Mouse (Mus musculus): ENCODE data around the gene Traf3. TPM values are rescaled to one million over a fixed set of nuclear protein-coding genes. Genes with fewer than 3 reads are reported as not detected.

Gene Traf3
- polyA plus RNA-seq, 1 experiment from 2014 or later: 5.6 TPM

- Histone ChIP-seq H3K27me3 (replicated peaks) (no peaks in the 10 kb centered on the region), H3K27ac (no peak overlapping the region), H3K9me3 (replicated peaks) (no peaks in the 10 kb centered on the region), H3K36me3 (peaks cover 35% of the 10 kb centered on the region), H3K4me1 (peaks cover 10% of the 10 kb centered on the region), H3K4me3 (no peak overlapping the region), H3K4me2 (no peak overlapping the region), H3K9ac (no peak overlapping the region)
- ATAC-seq: no peak
- WGBS (ENCODE audit: insufficient replicate concordance): 86% methylated on average over 6 of the region's 6 CpGs
Measured at GRCm38 (mm10) chr12:111241916-111242315, 75.7 kb downstream of the Traf3 start.

GRCm38 (mm10) chr12:111242346-111242745 is 76.2 kb downstream of the Traf3 start:
- no peak overlapping the region for H3K9ac ChIP-seq
- peaks cover 15% of the 10 kb centered on the region for H3K4me1 ChIP-seq
- ATAC-seq: no peak
- no peak overlapping the region for H3K4me2 ChIP-seq
- H3K9me3 ChIP-seq (replicated peaks): no peaks in the 10 kb centered on the region
- WGBS (ENCODE audit: insufficient replicate concordance): 82% methylated on average over 5 of the region's 5 CpGs
- H3K27ac ChIP-seq: no peak overlapping the region
- H3K4me3 ChIP-seq: no peak overlapping the region
- H3K27me3 ChIP-seq (replicated peaks): no peaks in the 10 kb centered on the region
- peaks cover 38% of the 10 kb centered on the region for H3K36me3 ChIP-seq

- H3K27me3 ChIP-seq (replicated peaks): no peaks in the 10 kb centered on the region
- H3K36me3 ChIP-seq: peaks cover 30% of the 10 kb centered on the region
- H3K27ac ChIP-seq: no peak overlapping the region
- H3K4me1 ChIP-seq: peaks cover 21% of the 10 kb centered on the region
- no peak overlapping the region for H3K4me2 ChIP-seq
- no peak overlapping the region for H3K4me3 ChIP-seq
- ATAC-seq: no peak
- WGBS (ENCODE audit: insufficient replicate concordance): 83% methylated on average over 12 of the region's 12 CpGs
- H3K9ac ChIP-seq: no peak overlapping the region
- no peaks in the 10 kb centered on the region for H3K9me3 ChIP-seq (replicated peaks)
Measured at GRCm38 (mm10) chr12:111243733-111244132, 77.6 kb downstream of the Traf3 start.

- H3K4me2 ChIP-seq: no peak overlapping the region
- 84% methylated on average over 6 of the region's 6 CpGs for WGBS (ENCODE audit: insufficient replicate concordance)
- no peak overlapping the region for H3K9ac ChIP-seq
- no peaks in the 10 kb centered on the region for H3K9me3 ChIP-seq (replicated peaks)
- H3K27ac ChIP-seq: no peak overlapping the region
- H3K4me1 ChIP-seq: peaks cover 21% of the 10 kb centered on the region
- H3K4me3 ChIP-seq: no peak overlapping the region
- no peaks in the 10 kb centered on the region for H3K27me3 ChIP-seq (replicated peaks)
- H3K36me3 ChIP-seq: peaks cover 26% of the 10 kb centered on the region
- no peak for ATAC-seq
Measured at GRCm38 (mm10) chr12:111245070-111245469, 78.9 kb downstream of the Traf3 start.

- H3K27ac ChIP-seq: no peak overlapping the region
- H3K27me3 ChIP-seq (replicated peaks): no peaks in the 10 kb centered on the region
- peak overlapping the region; percentile 42 for H3K4me2 ChIP-seq
- H3K36me3 ChIP-seq: peaks cover 33% of the 10 kb centered on the region
- 40% methylated on average over 9 of the region's 9 CpGs for WGBS (ENCODE audit: insufficient replicate concordance)
- H3K9me3 ChIP-seq (replicated peaks): no peaks in the 10 kb centered on the region
- peaks cover 21% of the 10 kb centered on the region for H3K4me1 ChIP-seq
- no peak overlapping the region for H3K4me3 ChIP-seq
- peak; percentile 88 for ATAC-seq
- no peak overlapping the region for H3K9ac ChIP-seq
Measured at GRCm38 (mm10) chr12:111246808-111247464, 80.8 kb downstream of the Traf3 start.

GRCm38 (mm10) chr12:111249095-111249494 is 82.9 kb downstream of the Traf3 start:
- no peaks in the 10 kb centered on the region for H3K9me3 ChIP-seq (replicated peaks)
- 55% methylated on average over 3 of the region's 3 CpGs for WGBS (ENCODE audit: insufficient replicate concordance)
- H3K27ac ChIP-seq: no peak overlapping the region
- H3K36me3 ChIP-seq: peaks cover 26% of the 10 kb centered on the region
- H3K4me3 ChIP-seq: no peak overlapping the region
- H3K4me2 ChIP-seq: no peak overlapping the region
- ATAC-seq: no peak
- peaks cover 21% of the 10 kb centered on the region for H3K4me1 ChIP-seq
- no peak overlapping the region for H3K9ac ChIP-seq
- no peaks in the 10 kb centered on the region for H3K27me3 ChIP-seq (replicated peaks)

- no peaks in the 10 kb centered on the region for H3K27me3 ChIP-seq (replicated peaks)
- H3K9ac ChIP-seq: no peak overlapping the region
- WGBS (ENCODE audit: insufficient replicate concordance): 75% methylated on average over 8 of the region's 8 CpGs
- H3K36me3 ChIP-seq: peaks cover 26% of the 10 kb centered on the region
- H3K9me3 ChIP-seq (replicated peaks): no peaks in the 10 kb centered on the region
- H3K4me2 ChIP-seq: no peak overlapping the region
- H3K27ac ChIP-seq: no peak overlapping the region
- no peak for ATAC-seq
- H3K4me3 ChIP-seq: no peak overlapping the region
- peaks cover 21% of the 10 kb centered on the region for H3K4me1 ChIP-seq
Measured at GRCm38 (mm10) chr12:111250116-111250515, 83.9 kb downstream of the Traf3 start.

- no peak overlapping the region for H3K27ac ChIP-seq
- H3K27me3 ChIP-seq (replicated peaks): no peaks in the 10 kb centered on the region
- 86% methylated on average over 9 of the region's 9 CpGs for WGBS (ENCODE audit: insufficient replicate concordance)
- H3K4me3 ChIP-seq: no peak overlapping the region
- H3K9me3 ChIP-seq (replicated peaks): no peaks in the 10 kb centered on the region
- H3K4me1 ChIP-seq: peaks cover 18% of the 10 kb centered on the region
- no peak for ATAC-seq
- H3K4me2 ChIP-seq: no peak overlapping the region
- H3K36me3 ChIP-seq: peaks cover 31% of the 10 kb centered on the region
- H3K9ac ChIP-seq: no peak overlapping the region
Measured at GRCm38 (mm10) chr12:111251227-111251626, 85.1 kb downstream of the Traf3 start.

- Histone ChIP-seq H3K4me3 (no peak overlapping the region), H3K36me3 (peaks cover 48% of the 10 kb centered on the region), H3K9me3 (replicated peaks) (no peaks in the 10 kb centered on the region), H3K4me1 (peaks cover 34% of the 10 kb centered on the region), H3K27me3 (replicated peaks) (no peaks in the 10 kb centered on the region), H3K4me2 (no peak overlapping the region), H3K9ac (no peak overlapping the region), H3K27ac (no peak overlapping the region)
- WGBS (ENCODE audit: insufficient replicate concordance): 87% methylated on average over 16 of the region's 16 CpGs
- no peak for ATAC-seq
Measured at GRCm38 (mm10) chr12:111263650-111264049, 97.5 kb downstream of the Traf3 start.

GRCm38 (mm10) chr12:111265212-111265611 is 99.0 kb downstream of the Traf3 start:
- no peak for ATAC-seq
- H3K27me3 ChIP-seq (replicated peaks): peaks cover 12% of the 10 kb centered on the region
- H3K4me1 ChIP-seq: peaks cover 44% of the 10 kb centered on the region
- 67% methylated on average over 5 of the region's 5 CpGs for WGBS (ENCODE audit: insufficient replicate concordance)
- H3K36me3 ChIP-seq: peaks cover 37% of the 10 kb centered on the region
- H3K9me3 ChIP-seq (replicated peaks): no peaks in the 10 kb centered on the region
- H3K4me2 ChIP-seq: no peak overlapping the region
- H3K4me3 ChIP-seq: no peak overlapping the region
- H3K9ac ChIP-seq: no peak overlapping the region
- no peak overlapping the region for H3K27ac ChIP-seq

- Histone ChIP-seq H3K4me3 (no peak overlapping the region), H3K36me3 (peaks cover 23% of the 10 kb centered on the region), H3K4me2 (peak overlapping the region; percentile 45), H3K4me1 (peaks cover 54% of the 10 kb centered on the region), H3K27ac (peak overlapping the region; percentile 73), H3K27me3 (replicated peaks) (peaks cover 26% of the 10 kb centered on the region), H3K9ac (no peak overlapping the region), H3K9me3 (replicated peaks) (no peaks in the 10 kb centered on the region)
- 38% methylated on average over 12 of the region's 12 CpGs for WGBS (ENCODE audit: insufficient replicate concordance)
- ATAC-seq: peak; percentile 63
Measured at GRCm38 (mm10) chr12:111266592-111266991, 100.4 kb downstream of the Traf3 start.

GRCm38 (mm10) chr12:111267673-111268325 is 101.6 kb downstream of the Traf3 start:
- Histone ChIP-seq H3K27me3 (replicated peaks) (peaks cover 38% of the 10 kb centered on the region), H3K36me3 (peaks cover 16% of the 10 kb centered on the region), H3K4me2 (peak overlapping the region; percentile 45), H3K4me3 (no peak overlapping the region), H3K4me1 (peaks cover 58% of the 10 kb centered on the region), H3K9ac (peak overlapping the region; percentile 13; the same call in 1 of the 2 replicates), H3K9me3 (replicated peaks) (no peaks in the 10 kb centered on the region), H3K27ac (peak overlapping the region; percentile 73; the same call in 1 of the 2 replicates)
- ATAC-seq: peak; percentile 83
- WGBS (ENCODE audit: insufficient replicate concordance): 37% methylated on average over 4 of the region's 4 CpGs
